Mouse (Mus musculus) hindbrain, embryonic 15.5 days (tissue): ENCODE results near the gene Atrnl1. TPM values are rescaled to one million over a fixed set of nuclear protein-coding genes. Genes with fewer than 3 reads are reported as not detected.

Source experiments
- ATAC-seq: fragments of 200-750 bp; cut with Nextera tagmentation; 2 replicates; pipeline ENCODE4 v1.8.0; 2017; ENCODE audit warnings: low read depth, moderate number of reproducible peaks, moderate TSS enrichment; ENCODE audit not compliant: low FRiP score
- H3K27ac ChIP-seq: fragments of 300-500 bp; sonication (generic); replicated peaks from 2 replicates; pipeline ENCODE4 v1.5.1; 2015; ENCODE audit warnings: mild to moderate bottlenecking, inconsistent platforms
- H3K27me3 ChIP-seq: fragments of 300-500 bp; sonication (generic); 2 replicates; pipeline ENCODE4 v1.6.1; 2015; ENCODE audit warnings: control low read depth, inconsistent platforms
- H3K36me3 ChIP-seq: fragments of 300-500 bp; sonication (generic); 2 replicates; pipeline ENCODE4 v1.6.1; 2015; ENCODE audit warnings: control low read depth, inconsistent platforms
- H3K4me1 ChIP-seq: fragments of 300-500 bp; sonication (generic); replicated peaks from 2 replicates; pipeline ENCODE4 v1.6.1; 2015; ENCODE audit warnings: control low read depth, inconsistent platforms
- H3K4me2 ChIP-seq: fragments of 300-500 bp; sonication (generic); 2 replicates; pipeline ENCODE4 v1.6.1; 2015; ENCODE audit warnings: moderate library complexity, mild to moderate bottlenecking, inconsistent platforms
- H3K4me3 ChIP-seq: fragments of 300-500 bp; sonication (generic); 2 replicates; pipeline ENCODE4 v1.5.1; 2015; ENCODE audit warnings: mild to moderate bottlenecking, inconsistent platforms
- H3K9ac ChIP-seq: fragments of 300-500 bp; sonication (generic); 2 replicates; pipeline ENCODE4 v1.6.1; 2015; ENCODE audit warnings: inconsistent platforms
- H3K9me3 ChIP-seq: fragments of 300-500 bp; sonication (generic); 2 replicates; pipeline ENCODE4 v1.6.1; 2016; ENCODE audit warnings: control low read depth, inconsistent platforms
- WGBS: fragments of 180-500 bp; shearing (Covaris S2); methylation state at CpG from one replicate; pipeline ENCODE4 v1.1.7; 2015; 5-methylcytosine and 5-hydroxymethylcytosine counted together
- polyA plus RNA-seq: library from polyadenylated mRNA; unstranded; fragments of >200 nt; fragmentation: Nextera tagmentation; extraction: Ambion mirVana; gene quantifications from 2 replicates; pipeline ENCODE4 v1.2.1, GENCODE M21; 2015

Gene Atrnl1
- polyA plus RNA-seq, 1 experiment from 2014 or later, result 7.5 TPM

GRCm38 (mm10) chr19:57611291-57612178 lies 701 bp downstream of the Atrnl1 start:
- Histone ChIP-seq H3K9ac (peak overlapping the region; percentile 74), H3K4me2 (peak overlapping the region; percentile 94), H3K4me3 (peak overlapping the region; percentile 77), H3K9me3 (no peaks in the 10 kb centered on the region), H3K27ac (peak overlapping the region; percentile 99), H3K36me3 (no peaks in the 10 kb centered on the region), H3K4me1 (peaks cover 32% of the 10 kb centered on the region), H3K27me3 (no peaks in the 10 kb centered on the region)
- ATAC-seq, result peak; percentile 85
- 1% methylated on average over 45 of the region's 57 CpGs for WGBS

- Histone ChIP-seq H3K4me3 (peak overlapping the region; percentile 77), H3K27ac (no peak overlapping the region), H3K4me2 (peak overlapping the region; percentile 94), H3K36me3 (no peaks in the 10 kb centered on the region), H3K9me3 (no peaks in the 10 kb centered on the region), H3K4me1 (peaks cover 32% of the 10 kb centered on the region), H3K9ac (peak overlapping the region; percentile 74; the same call in 1 of the 2 replicates), H3K27me3 (no peaks in the 10 kb centered on the region)
- WGBS, result 10% methylated on average over 2 of the region's 2 CpGs
- ATAC-seq, result no peak
Observed at GRCm38 (mm10) chr19:57612179-57612472, 1.3 kb downstream of the Atrnl1 start.

DNA sequence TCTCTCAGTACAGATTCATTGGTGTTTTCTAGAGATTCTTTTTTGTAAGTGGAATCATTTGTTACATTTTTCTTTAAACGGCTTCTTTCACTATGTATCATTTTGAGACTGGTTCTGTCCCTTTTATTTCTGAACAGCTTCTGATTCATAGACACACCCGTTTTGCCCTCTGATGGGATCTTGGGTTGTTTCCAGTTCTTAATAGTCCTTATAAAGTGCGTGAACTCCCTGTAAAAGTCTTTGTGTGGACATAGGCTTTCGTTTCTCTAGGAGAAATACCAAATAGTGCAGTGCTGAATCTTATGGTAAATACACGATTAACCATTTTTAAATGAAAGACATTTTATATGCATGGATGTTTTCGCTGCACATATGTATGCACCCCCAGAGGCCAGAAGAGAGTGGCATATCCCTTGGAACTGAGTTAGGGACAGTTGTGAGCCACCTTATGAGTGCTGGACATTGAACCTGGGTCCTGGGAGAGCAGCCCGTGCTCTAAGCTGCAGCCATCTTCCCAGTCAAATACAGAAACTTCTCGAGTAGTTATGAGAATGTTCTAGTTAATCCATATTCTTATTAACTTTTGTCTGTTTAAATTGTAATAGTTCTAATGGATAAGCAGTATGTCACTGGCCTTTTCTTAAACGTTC lies 5.3 kb downstream of the Atrnl1 start:
- Histone ChIP-seq H3K4me3 (no peak overlapping the region), H3K4me1 (peaks cover 24% of the 10 kb centered on the region), H3K9me3 (no peaks in the 10 kb centered on the region), H3K9ac (no peak overlapping the region), H3K36me3 (no peaks in the 10 kb centered on the region), H3K4me2 (no peak overlapping the region), H3K27me3 (no peaks in the 10 kb centered on the region), H3K27ac (no peak overlapping the region)
- WGBS, result 83% methylated on average over 9 of the region's 9 CpGs
- no peak for ATAC-seq

DNA sequence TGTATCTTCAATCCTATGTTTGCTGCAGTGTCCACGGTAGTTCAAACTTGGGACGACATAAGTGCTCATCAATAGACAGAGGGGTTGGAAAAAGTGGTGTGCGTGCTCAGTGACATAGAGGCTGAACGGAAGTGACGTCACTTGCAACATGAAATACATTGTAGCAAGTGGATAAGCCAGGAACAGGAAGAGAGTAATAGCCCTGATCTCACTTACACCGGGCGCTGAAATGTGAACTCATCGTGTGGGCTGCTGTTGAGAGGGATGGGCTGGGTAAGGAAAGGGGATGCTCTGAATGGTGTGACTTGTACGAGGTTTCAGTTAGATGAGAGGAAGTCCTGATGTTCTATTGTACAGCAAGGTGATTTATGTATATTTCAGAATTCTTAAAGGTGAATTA lies 8.3 kb downstream of the Atrnl1 start:
- ATAC-seq, result no peak

DNA sequence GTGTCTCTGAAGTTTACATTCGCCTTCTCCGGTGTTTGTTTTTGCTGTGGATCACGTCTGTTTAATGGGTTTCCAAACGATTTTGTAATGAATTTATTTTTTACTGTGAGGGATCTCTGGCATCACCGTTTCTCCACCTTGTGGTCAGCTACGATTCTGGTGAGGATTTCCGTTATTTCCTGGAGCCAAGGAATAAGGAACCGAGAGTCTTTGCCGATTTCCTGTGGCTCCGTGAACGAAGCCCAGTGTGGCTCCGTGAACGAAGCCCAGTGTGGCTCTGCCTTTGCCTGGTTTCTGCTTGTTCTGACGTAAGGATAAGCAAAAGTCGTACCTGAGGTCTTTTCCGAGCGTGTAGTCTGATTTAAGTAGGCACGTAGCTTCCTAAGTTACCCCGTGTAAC lies 11.0 kb downstream of the Atrnl1 start:
- Histone ChIP-seq H3K9ac (no peak overlapping the region), H3K4me1 (no peaks in the 10 kb centered on the region), H3K9me3 (no peaks in the 10 kb centered on the region), H3K4me3 (no peak overlapping the region), H3K27ac (no peak overlapping the region), H3K27me3 (no peaks in the 10 kb centered on the region), H3K36me3 (no peaks in the 10 kb centered on the region), H3K4me2 (no peak overlapping the region)
- ATAC-seq, result no peak
- WGBS, result 92% methylated on average over 19 of the region's 19 CpGs

More for the DNA sequence above, 8.3 kb downstream of the Atrnl1 start:
- H3K4me1 ChIP-seq, result no peaks in the 10 kb centered on the region
- H3K27ac ChIP-seq, result no peak overlapping the region
- H3K27me3 ChIP-seq, result no peaks in the 10 kb centered on the region
- 89% methylated on average over 9 of the region's 9 CpGs for WGBS
- no peak overlapping the region for H3K4me3 ChIP-seq
- no peak overlapping the region for H3K9ac ChIP-seq
- no peak overlapping the region for H3K4me2 ChIP-seq
- no peaks in the 10 kb centered on the region for H3K9me3 ChIP-seq
- no peaks in the 10 kb centered on the region for H3K36me3 ChIP-seq

DNA sequence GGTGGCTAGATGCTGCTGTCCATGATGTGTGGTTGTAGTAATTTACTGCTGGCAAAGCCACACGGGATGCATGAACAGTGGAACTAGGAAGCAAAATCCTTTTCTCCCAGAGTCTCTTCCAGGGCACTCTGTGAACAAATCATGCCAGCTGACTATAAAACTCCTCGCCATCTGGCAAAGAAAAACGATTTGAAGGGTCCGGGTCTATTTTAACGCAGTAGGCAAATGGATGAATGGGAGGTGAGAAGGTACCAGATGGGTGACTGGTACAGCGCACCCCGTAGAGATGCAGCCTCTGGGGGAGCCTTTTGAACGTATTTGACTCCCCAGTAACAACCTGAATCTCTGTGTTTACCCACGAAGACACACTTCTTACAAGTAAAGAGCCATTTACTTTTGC lies 14.9 kb downstream of the Atrnl1 start:
- Histone ChIP-seq H3K36me3 (no peaks in the 10 kb centered on the region), H3K9me3 (no peaks in the 10 kb centered on the region), H3K4me3 (no peak overlapping the region), H3K4me2 (no peak overlapping the region), H3K27ac (no peak overlapping the region), H3K4me1 (no peaks in the 10 kb centered on the region), H3K27me3 (no peaks in the 10 kb centered on the region), H3K9ac (no peak overlapping the region)
- ATAC-seq, result no peak
- WGBS, result 70% methylated on average over 9 of the region's 9 CpGs

DNA sequence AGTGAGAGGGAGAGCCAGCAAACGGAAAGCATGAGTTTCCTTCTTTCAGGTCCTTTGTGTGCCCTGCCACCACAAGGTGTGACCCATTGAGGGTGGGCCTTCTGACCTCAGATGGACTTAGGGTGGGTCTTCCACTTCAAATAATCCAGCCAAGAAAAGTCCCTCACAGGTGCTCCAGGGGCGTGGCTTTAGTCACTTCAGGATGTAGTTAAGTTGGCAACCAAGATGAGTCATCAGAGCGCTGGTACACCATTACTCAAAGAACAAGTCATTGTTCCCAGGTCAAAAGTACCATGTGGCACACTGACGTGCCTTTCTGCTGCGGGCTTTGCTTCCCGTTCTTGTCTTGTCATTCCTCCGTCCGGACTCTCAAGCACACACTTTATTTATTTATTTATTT lies 16.4 kb downstream of the Atrnl1 start:
- no peaks in the 10 kb centered on the region for H3K9me3 ChIP-seq
- H3K4me3 ChIP-seq, result no peak overlapping the region
- no peaks in the 10 kb centered on the region for H3K36me3 ChIP-seq
- no peak overlapping the region for H3K4me2 ChIP-seq
- H3K27ac ChIP-seq, result no peak overlapping the region
- no peaks in the 10 kb centered on the region for H3K4me1 ChIP-seq
- no peaks in the 10 kb centered on the region for H3K27me3 ChIP-seq
- no peak for ATAC-seq
- no peak overlapping the region for H3K9ac ChIP-seq
- 89% methylated on average over 8 of the region's 8 CpGs for WGBS

DNA sequence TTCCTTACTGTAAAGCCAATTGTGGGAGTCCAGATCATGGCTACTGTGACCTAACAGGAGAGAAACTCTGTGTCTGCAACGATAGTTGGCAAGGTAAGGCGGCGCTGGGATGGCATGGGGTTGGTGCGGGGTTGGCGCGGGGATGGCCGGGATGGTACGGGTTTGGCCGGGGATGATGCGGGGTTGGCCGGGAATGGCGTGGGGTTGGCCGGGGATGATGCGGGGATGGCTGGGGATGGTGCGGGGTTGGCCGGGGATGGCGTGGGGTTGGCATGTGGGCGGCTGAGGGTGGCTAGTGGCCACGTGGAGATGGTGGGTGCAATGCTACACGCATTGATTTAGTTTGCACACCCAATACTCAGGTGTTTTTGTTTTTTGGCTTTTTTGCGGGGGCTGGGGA lies 31.7 kb downstream of the Atrnl1 start:
- Histone ChIP-seq H3K4me3 (no peak overlapping the region), H3K36me3 (no peaks in the 10 kb centered on the region), H3K4me1 (no peaks in the 10 kb centered on the region), H3K27ac (no peak overlapping the region), H3K4me2 (no peak overlapping the region), H3K9me3 (no peaks in the 10 kb centered on the region), H3K9ac (no peak overlapping the region), H3K27me3 (no peaks in the 10 kb centered on the region)
- no peak for ATAC-seq
- WGBS, result 96% methylated on average over 21 of the region's 21 CpGs

GRCm38 (mm10) chr19:57642980-57643379 lies 32.1 kb downstream of the Atrnl1 start:
- H3K9me3 ChIP-seq, result no peaks in the 10 kb centered on the region
- no peaks in the 10 kb centered on the region for H3K4me1 ChIP-seq
- H3K36me3 ChIP-seq, result no peaks in the 10 kb centered on the region
- no peak overlapping the region for H3K27ac ChIP-seq
- no peak overlapping the region for H3K4me2 ChIP-seq
- H3K27me3 ChIP-seq, result no peaks in the 10 kb centered on the region
- WGBS, result 67% methylated on average over 2 of the region's 2 CpGs
- no peak for ATAC-seq
- H3K4me3 ChIP-seq, result no peak overlapping the region
- no peak overlapping the region for H3K9ac ChIP-seq

- 89% methylated on average over 14 of the region's 14 CpGs for WGBS
- ATAC-seq, result no peak
- H3K4me2 ChIP-seq, result no peak overlapping the region
- H3K4me3 ChIP-seq, result no peak overlapping the region
- no peaks in the 10 kb centered on the region for H3K4me1 ChIP-seq
- 0 out of 2 replicates have a peak, but pooled peaks cover 3% of the 10 kb centered on the region for H3K36me3 ChIP-seq
- H3K9me3 ChIP-seq, result no peaks in the 10 kb centered on the region
- no peaks in the 10 kb centered on the region for H3K27me3 ChIP-seq
- no peak overlapping the region for H3K27ac ChIP-seq
- no peak overlapping the region for H3K9ac ChIP-seq
Observed at GRCm38 (mm10) chr19:57648202-57648943, 37.5 kb downstream of the Atrnl1 start.

DNA sequence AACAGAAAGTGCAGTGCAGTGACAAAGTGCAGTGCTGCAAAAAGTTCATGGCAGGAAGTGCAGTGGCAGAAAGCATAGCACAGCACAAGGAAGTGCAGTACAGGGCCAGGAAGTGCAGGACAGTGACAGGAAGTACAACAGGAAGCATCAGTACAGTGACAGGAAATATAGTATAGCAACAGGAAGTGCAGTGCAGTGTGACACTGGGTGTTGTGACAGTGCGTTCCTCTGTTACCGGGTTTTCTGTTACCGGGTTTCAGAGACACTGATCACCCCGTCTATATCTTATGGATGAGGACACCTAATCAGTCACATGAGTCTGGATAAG lies 38.1 kb downstream of the Atrnl1 start:
- no peak overlapping the region for H3K9ac ChIP-seq
- no peaks in the 10 kb centered on the region for H3K4me1 ChIP-seq
- 0 out of 2 replicates have a peak, but pooled peaks cover 3% of the 10 kb centered on the region for H3K36me3 ChIP-seq
- no peaks in the 10 kb centered on the region for H3K9me3 ChIP-seq
- no peaks in the 10 kb centered on the region for H3K27me3 ChIP-seq
- WGBS, result 100% methylated on average over 4 of the region's 4 CpGs
- no peak for ATAC-seq
- no peak overlapping the region for H3K27ac ChIP-seq
- no peak overlapping the region for H3K4me2 ChIP-seq
- H3K4me3 ChIP-seq, result no peak overlapping the region

DNA sequence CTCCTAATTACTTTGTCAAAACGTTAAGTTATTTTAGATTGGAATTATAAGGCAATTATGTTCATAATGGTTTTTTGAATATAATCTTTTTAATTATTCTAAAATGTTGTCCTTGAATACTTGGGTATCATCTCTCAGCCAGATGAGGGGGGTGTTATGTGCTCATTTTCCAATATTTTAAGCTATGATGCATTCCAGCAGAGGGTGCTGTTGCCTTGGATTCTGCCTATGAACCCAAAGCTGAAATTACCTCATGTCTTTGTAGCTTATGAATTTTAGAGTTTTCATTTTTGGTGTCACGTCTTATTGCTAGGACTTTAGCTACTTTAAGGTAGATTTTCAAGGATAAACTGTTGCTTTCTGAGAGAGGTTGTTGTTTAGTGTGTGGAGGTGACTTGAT lies 44.2 kb downstream of the Atrnl1 start:
- Histone ChIP-seq H3K4me3 (no peak overlapping the region), H3K9me3 (no peaks in the 10 kb centered on the region)

More for the DNA sequence above, 44.2 kb downstream of the Atrnl1 start:
- Histone ChIP-seq H3K36me3 (0 out of 2 replicates have a peak, but pooled peaks cover 3% of the 10 kb centered on the region), H3K4me2 (no peak overlapping the region), H3K9ac (no peak overlapping the region), H3K4me1 (no peaks in the 10 kb centered on the region), H3K27me3 (no peaks in the 10 kb centered on the region), H3K27ac (no peak overlapping the region)
- ATAC-seq, result no peak
- 64% methylated on average over 2 of the region's 2 CpGs for WGBS
